Mouse (Mus musculus) kidney, postnatal 0 days (tissue): ENCODE measurements around the gene Eif1ad. TPM values are rescaled to one million over a fixed set of nuclear protein-coding genes. Genes with fewer than 3 reads are reported as not detected.

Experiments
- ATAC-seq: fragments of 200-750 bp; cut with Nextera tagmentation; replicated peaks from 2 replicates; pipeline ENCODE4 v1.8.0; 2017; ENCODE audit warnings: low read depth, moderate number of reproducible peaks, moderate TSS enrichment, moderate library complexity; ENCODE audit not compliant: low FRiP score
- DNase-seq: peaks from one replicate; pipeline ENCODE4 v3.0.0-alpha.2; 2016; ENCODE audit warnings: low spot score
- H3K27ac ChIP-seq: fragments of 300-500 bp; sonication (generic); 2 replicates; pipeline ENCODE4 v1.5.1; 2014; ENCODE audit warnings: mild to moderate bottlenecking
- H3K27me3 ChIP-seq: fragments of 300-500 bp; sonication (generic); 2 replicates; pipeline ENCODE4 v1.6.1; 2014; ENCODE audit warnings: low read length, mixed read lengths; ENCODE audit not compliant: insufficient read depth
- H3K36me3 ChIP-seq: fragments of 300-500 bp; sonication (generic); 2 replicates; pipeline ENCODE4 v1.6.1; 2014; ENCODE audit warnings: low read length, mixed read lengths; ENCODE audit not compliant: insufficient read depth
- H3K4me1 ChIP-seq: fragments of 300-500 bp; sonication (generic); replicated peaks from 2 replicates; pipeline ENCODE4 v1.6.1; 2014; ENCODE audit warnings: antibody characterized with exemption, low read length, mixed read lengths; ENCODE audit not compliant: insufficient read depth
- H3K4me2 ChIP-seq: fragments of 300-500 bp; sonication (generic); 2 replicates; pipeline ENCODE4 v1.6.1; 2014; ENCODE audit warnings: mild to moderate bottlenecking, low read length, moderate library complexity, mixed read lengths
- H3K4me3 ChIP-seq: fragments of 300-500 bp; sonication (generic); replicated peaks from 2 replicates; pipeline ENCODE4 v1.5.1; 2014; ENCODE audit warnings: low read depth, low read length
- H3K9ac ChIP-seq: fragments of 300-500 bp; sonication (generic); 2 replicates; pipeline ENCODE4 v1.6.1; 2014; ENCODE audit warnings: low read depth, low read length
- H3K9me3 ChIP-seq: fragments of 300-500 bp; sonication (generic); replicated peaks from 2 replicates; pipeline ENCODE4 v1.6.1; 2016; ENCODE audit warnings: low read length, inconsistent platforms, mixed read lengths
- CTCF ChIP-seq: IDR thresholded peaks from 2 replicates; pipeline ENCODE4 v1.5.1; 2016; ENCODE audit warnings: antibody characterized with exemption, low read depth, mild to moderate bottlenecking, moderate library complexity
- WGBS: fragments of 180-500 bp; shearing (Covaris S2); extraction: QIAGEN DNeasy Blood & Tissue Kit; methylation state at CpG from one replicate; pipeline ENCODE4 v1.1.7; 2014; 5-methylcytosine and 5-hydroxymethylcytosine counted together
- polyA plus RNA-seq: library from polyadenylated mRNA; unstranded; fragments of >200 nt; fragmentation: Nextera tagmentation; extraction: Ambion mirVana; gene quantifications from 2 replicates; pipeline ENCODE4 v1.2.1, GENCODE M21; 2015

Gene Eif1ad
- polyA plus RNA-seq, 1 experiment from 2014 or later: 30.8 TPM

DNA sequence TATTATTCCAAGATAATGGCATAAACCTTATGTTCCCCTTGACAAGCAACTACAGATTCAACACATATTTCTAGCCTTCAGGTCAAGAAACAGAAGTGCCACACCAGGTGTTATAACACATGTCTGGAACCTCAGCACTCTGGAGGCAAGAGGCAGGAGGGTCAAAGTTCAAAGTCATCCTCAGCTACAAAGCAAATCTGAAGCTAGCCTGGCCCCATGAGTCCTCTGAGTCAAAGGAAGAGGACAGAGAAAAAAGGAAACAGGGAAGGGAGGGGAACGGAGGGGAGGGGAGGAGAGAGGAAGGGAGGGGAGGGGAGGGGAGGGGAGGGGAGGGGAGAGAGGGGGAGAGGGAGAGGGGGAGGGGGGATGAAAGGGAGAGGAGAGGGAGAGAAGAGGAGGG is 10.5 kb upstream of the Eif1ad start:
- no CpG with 5 or more reads among the region's 1 CpGs for WGBS
- H3K9me3 ChIP-seq: no peaks in the 10 kb centered on the region
- H3K27me3 ChIP-seq: no peaks in the 10 kb centered on the region
- no peaks in the 10 kb centered on the region for H3K36me3 ChIP-seq
- ATAC-seq (no peak), DNase-seq (peak; percentile 10)
- H3K9ac ChIP-seq: no peak overlapping the region
- H3K4me2 ChIP-seq: no peak overlapping the region
- no peak overlapping the region for H3K4me3 ChIP-seq
- no peak overlapping the region for H3K27ac ChIP-seq
- TF ChIP-seq CTCF: no peak
- no peaks in the 10 kb centered on the region for H3K4me1 ChIP-seq

DNA sequence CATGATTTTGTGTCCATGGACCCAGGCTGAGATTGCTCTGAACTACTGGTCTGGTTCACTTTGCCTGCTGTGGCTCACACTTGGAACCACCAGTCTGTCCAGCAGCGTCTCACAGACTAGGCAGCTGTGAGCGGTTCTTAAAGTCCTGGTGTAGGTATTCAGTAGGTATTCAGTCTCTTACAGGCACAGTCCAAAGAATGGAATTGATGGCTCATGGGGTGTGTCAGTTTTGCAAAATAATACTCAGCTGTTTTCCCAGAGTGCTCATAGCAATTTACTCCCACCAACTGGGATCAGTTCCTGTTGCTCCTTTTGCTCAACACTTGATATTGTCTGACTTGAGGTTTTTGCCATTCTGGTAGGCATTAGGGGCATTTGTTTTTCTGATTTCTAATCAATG is 4.4 kb upstream of the Eif1ad start:
- Histone ChIP-seq H3K36me3 (0 out of 2 replicates have a peak, but pooled peaks cover 3% of the 10 kb centered on the region), H3K27me3 (no peaks in the 10 kb centered on the region), H3K9me3 (no peaks in the 10 kb centered on the region), H3K4me3 (no peak overlapping the region), H3K4me2 (no peak overlapping the region), H3K27ac (no peak overlapping the region), H3K9ac (no peak overlapping the region), H3K4me1 (0 out of 2 replicates have a peak, but pooled peaks cover 5% of the 10 kb centered on the region)
- ATAC-seq (no peak), DNase-seq (no peak)
- 82% methylated on average over 2 of the region's 2 CpGs for WGBS
- TF ChIP-seq CTCF: no peak

DNA sequence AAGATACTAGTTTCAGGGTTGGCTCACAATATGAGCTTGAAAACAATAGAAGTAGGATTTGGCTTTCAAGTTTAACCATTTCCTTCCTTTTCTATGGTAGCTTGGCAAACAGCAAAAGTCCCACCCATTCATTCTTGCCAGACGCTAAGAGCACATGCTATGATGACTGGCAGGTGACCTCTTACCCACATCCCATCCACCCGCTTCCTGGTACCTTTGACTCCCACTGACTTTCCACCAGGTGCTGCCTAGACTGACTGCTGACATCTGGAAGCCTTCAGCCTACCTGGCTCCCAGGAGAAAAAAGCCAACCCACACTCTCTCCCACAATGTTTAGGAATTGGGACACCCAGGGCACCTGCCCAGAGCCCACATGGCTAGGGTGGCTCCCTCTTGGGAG is 2.4 kb upstream of the Eif1ad start:
- no peak for TF ChIP-seq CTCF
- Histone ChIP-seq H3K4me2 (no peak overlapping the region), H3K4me3 (no peak overlapping the region), H3K27me3 (no peaks in the 10 kb centered on the region), H3K36me3 (peaks cover 12% of the 10 kb centered on the region; the same call in 1 of the 2 replicates), H3K4me1 (peaks cover 13% of the 10 kb centered on the region; the same call in 1 of the 2 replicates), H3K9ac (no peak overlapping the region), H3K27ac (no peak overlapping the region), H3K9me3 (no peaks in the 10 kb centered on the region)
- WGBS: 88% methylated on average over 2 of the region's 2 CpGs
- no peak for ATAC-seq
- DNase-seq: no peak

- Histone ChIP-seq H3K27me3 (no peaks in the 10 kb centered on the region), H3K36me3 (peaks cover 26% of the 10 kb centered on the region), H3K4me3 (peak overlapping the region; percentile 86), H3K9me3 (no peaks in the 10 kb centered on the region), H3K9ac (peak overlapping the region; percentile 73; the same call in 1 of the 2 replicates), H3K4me2 (peak overlapping the region; percentile 74), H3K27ac (peak overlapping the region; percentile 95; the same call in 1 of the 2 replicates), H3K4me1 (peaks cover 13% of the 10 kb centered on the region; the same call in 1 of the 2 replicates)
- ATAC-seq (no peak), DNase-seq (no peak)
- WGBS: 22% methylated on average over 11 of the region's 11 CpGs
- no peak for TF ChIP-seq CTCF
Measured at GRCm38 (mm10) chr19:5365751-5366150, 790 bp upstream of the Eif1ad start.

DNA sequence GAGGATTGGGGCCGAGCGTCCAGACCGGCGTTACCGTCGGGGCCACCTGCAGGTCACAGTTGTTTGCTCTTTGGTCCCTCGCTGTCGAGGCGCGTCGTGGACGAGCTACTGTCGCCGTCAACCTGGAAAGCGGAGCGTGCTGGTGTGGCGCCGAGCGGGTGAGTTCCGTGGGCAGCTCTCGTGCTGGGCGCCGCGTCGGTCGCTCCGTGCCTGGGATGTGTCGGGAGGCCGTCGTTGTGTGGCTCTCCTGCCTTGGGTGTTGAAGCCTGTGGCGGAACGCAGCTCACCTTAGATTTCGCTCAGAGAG is 465 bp downstream of the Eif1ad start, which contains the start of gene Banf1:
TSS of gene Banf1 (minus strand) at position 116 of the 307 bp plus-strand sequence.
- Histone ChIP-seq H3K4me2 (peak within 1 kb of the TSS; percentile 74), H3K27ac (peak within 1 kb of the TSS; percentile 95), H3K27me3 (no peaks in the 10 kb centered on the region), H3K4me1 (peaks cover 13% of the 10 kb centered on the region; the same call in 1 of the 2 replicates), H3K9me3 (no peaks in the 10 kb centered on the region), H3K9ac (peak within 1 kb of the TSS; percentile 73), H3K4me3 (peak within 1 kb of the TSS; percentile 86), H3K36me3 (peaks cover 32% of the 10 kb centered on the region)
- TF ChIP-seq CTCF: no peak
- ATAC-seq (no peak; the same call in 1 of the 2 replicates), DNase-seq (no peak)
- under 1% methylated on average over 33 of the region's 33 CpGs for WGBS

DNA sequence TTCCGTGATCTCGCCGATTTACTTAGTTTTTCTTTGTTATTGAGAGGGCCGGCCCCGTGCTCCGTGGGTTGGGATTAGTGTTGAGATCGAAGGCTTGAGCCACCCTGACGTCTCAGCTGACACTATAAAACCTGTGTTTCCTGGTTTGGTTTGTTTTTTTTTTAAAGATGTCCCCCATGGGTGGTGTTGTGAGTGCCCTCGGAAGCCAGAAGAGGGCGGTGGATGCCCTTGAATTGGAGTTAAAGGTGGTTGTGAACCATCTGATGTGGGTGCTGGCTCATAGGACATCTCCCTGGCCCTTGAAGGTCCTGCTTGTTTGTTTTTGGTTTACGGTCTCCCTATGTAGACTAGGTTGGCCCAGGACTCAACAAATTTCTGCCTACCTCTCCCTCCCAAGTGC is 914 bp downstream of the Eif1ad start:
- Histone ChIP-seq H3K9ac (peak overlapping the region; percentile 73), H3K4me1 (peaks cover 13% of the 10 kb centered on the region; the same call in 1 of the 2 replicates), H3K4me2 (peak overlapping the region; percentile 74), H3K36me3 (peaks cover 37% of the 10 kb centered on the region), H3K27me3 (no peaks in the 10 kb centered on the region), H3K27ac (peak overlapping the region; percentile 95; the same call in 1 of the 2 replicates), H3K9me3 (no peaks in the 10 kb centered on the region), H3K4me3 (peak overlapping the region; percentile 86)
- DNase-seq: peak; percentile 23
- TF ChIP-seq CTCF: peak; percentile 47
- WGBS: 10% methylated on average over 11 of the region's 11 CpGs
- ATAC-seq: no peak

- Histone ChIP-seq H3K27me3 (no peaks in the 10 kb centered on the region), H3K36me3 (peaks cover 36% of the 10 kb centered on the region), H3K4me2 (no peak overlapping the region), H3K9ac (no peak overlapping the region), H3K4me1 (peaks cover 8% of the 10 kb centered on the region; the same call in 1 of the 2 replicates), H3K4me3 (no peak overlapping the region), H3K9me3 (no peaks in the 10 kb centered on the region), H3K27ac (no peak overlapping the region)
- 78% methylated on average over 3 of the region's 3 CpGs for WGBS
- DNase-seq: no peak
- TF ChIP-seq CTCF: peak; percentile 55
- ATAC-seq: no peak
Measured at GRCm38 (mm10) chr19:5370932-5371331, 4.4 kb downstream of the Eif1ad start.
